Mouse (Mus musculus) heart, adult 8-10 months (tissue): ENCODE results near the gene Ncbp1. TPM values are rescaled to one million over a fixed set of nuclear protein-coding genes. Genes with fewer than 3 reads are reported as not detected.

ENCODE experiments used
- DNase-seq: peaks from one replicate; pipeline ENCODE4 v3.0.0; 2022; ENCODE audit warnings: low spot score
- total RNA-seq, 4 experiments: library from RNA; stranded (reverse); gene quantifications; 2 replicates each; pipeline ENCODE4 v1.2.4; 2022

Ncbp1 gene
- 10 to 100 TPM; 18.0 to 19.6 (median 19.1) TPM for total RNA-seq

DNA sequence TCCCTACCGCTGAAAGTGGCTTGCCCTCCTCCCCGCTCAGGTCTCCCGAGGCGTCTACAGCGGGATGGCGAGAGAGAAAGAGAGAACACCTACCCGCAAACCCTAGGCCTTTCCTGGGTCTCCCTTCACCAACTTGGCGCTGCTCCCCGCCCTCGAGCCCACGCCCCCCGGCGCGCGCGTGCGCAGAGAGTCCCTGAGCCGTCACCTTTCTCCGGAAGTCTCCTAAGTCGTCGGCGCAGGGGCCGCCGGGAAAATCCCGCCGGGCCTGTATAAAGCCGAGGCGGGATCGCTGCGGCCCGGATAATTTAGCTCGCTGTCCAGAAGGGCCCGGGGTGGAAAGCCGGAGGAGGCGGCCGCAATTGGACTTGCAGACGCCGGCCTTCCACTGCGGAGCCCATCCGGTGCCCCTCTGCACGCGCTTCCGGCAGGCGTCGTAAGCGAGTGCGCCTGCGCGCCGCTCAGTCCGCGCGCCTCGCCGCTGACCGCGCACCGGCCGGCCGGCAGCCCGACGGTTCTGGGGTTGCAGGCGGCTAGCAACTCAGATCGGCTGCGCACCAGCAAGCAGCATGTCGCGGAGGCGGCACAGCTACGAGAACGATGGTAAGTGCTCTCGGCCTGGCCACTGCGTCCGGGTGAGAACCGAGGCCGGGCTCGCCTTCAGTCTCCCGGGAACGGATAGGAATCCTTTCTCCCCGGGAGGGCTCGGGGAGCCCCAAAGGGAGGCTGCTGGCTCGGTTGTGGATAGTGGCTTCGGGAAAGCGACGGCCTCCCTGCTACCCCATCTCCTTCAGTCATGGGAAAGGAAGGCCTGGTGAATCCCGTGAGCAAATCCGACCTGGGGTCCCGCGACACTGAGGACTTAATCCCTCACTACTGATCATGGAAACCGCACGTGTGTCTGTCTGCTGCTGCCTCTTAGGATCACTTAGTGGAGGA lies at the start of gene Ncbp1, which contains the start of gene Tstd2:
Ncbp1 (plus strand) TSS at position 327 of the 936 bp plus-strand sequence.
Tstd2 (minus strand) TSS at position 408 of the 936 bp plus-strand sequence.
- peak; percentile 92 for DNase-seq

DNA sequence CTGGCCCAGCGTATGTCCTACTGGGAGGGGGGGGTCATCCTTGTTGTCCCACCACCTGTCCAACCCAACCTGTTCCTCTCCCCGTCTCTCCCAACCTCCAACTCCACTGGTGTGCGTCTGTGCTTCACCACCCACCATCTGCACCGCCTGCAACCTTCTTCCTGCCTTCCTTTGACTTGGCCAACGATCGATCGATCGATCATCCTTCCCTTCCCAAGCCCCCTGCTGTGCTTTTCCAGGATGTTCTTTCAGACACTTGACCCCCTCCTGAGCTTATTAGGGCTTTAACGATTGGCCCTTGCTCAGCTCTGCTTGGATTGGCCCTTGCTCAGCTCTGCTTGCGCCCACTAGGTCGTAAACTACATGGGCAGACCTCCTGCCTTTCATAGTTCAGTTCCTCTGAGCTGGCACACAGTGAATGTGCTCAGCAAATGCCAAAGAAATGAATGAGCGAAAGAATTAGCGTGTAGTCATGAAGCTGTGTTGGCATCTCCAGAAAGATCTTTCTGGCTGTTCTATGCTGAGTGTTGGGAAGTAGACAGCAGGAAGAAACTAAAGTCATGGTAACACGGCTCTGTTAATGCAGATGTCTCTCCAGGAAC lies 48.8 kb upstream of the Ncbp1 start:
- no peak for DNase-seq

DNA sequence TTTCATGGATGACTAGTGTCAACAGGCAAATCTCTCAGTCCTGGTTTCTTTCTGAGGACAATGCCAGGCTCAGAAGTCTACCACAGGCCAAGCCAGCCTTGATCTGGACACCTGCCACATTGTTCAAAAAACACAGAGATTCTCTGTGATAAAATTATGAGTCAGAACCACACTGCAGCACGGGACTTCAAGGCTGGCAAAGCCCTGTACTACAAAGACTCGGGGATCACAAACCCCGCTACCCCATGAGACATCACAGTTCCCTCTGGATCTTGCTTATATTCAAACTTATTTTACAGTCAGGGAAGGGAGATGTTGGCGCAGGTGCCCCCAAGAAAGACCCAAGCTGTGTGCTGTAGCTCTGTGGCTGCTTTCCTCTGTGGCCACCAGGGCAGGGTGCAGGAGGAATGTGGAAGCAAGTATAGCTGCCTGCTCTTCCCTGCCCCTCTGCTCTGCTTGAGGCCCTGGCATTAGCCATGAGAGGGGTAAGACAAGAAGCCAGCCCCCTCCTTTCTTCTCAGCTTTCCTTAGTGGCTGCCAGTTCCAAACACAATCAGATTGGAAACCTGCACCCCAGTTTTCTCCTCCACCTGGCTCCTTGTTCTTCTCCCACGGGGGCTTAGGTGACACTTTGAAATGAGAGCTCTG lies 45.9 kb upstream of the Ncbp1 start:
- no peak for DNase-seq

DNA sequence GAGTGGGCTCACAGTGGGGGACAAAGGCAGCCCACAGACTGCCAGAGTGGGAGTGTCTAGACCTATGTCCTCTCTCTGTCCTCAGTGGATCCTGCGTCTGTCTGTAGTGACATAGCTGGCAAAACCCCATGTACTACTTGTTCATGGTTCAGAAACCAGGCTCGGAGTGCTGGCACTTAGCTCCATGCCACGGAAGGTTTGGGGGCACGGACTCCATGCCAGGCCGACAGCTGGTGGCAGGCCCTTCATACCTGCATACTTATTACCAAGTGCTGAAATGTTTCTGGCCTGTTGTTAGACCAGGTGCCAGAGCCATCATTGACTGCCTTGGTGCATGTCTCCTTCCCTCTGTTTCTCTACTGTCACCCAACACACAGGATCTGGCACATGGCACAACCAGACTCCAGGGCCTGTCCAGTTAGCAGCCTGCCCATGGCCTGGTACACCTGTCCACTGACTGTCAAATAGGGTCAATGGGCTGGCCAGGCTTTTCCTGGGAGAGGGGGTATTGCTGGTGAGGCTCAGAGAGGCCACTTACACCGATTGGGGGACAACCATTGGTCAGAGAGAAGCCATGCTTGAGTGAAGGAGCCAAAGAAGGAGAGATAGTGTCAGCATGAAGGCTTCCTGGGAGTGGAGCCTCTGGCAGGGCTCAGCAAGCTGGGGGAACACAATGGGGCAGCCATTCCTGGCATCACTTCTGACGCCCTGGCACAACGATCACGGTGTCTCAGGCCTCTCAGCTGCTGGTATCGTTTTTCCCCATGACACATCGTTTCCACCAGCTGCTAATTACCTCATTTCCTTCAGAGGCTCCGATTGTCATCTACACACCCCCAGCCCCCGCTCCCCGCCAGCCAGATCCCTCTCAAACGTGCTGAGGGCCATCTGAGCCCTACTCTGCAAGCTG lies 43.2 kb upstream of the Ncbp1 start:
- DNase-seq, result no peak

DNA sequence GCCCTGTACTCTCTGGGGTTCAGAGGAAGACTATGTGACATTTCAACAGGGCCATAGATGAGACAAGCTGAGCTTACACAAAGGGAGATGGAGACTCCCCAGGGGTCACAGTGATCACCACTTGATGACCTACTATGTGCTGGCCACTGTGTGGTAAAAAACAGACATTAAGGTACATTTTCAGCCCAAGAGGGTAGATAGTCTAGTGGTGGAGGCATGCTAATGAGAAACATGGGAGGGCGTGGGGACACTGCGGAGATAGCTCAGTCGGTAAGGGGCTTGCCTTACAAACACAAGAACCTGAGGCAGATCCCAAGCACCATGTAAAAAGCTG lies 42.6 kb upstream of the Ncbp1 start:
- no peak for DNase-seq

DNA sequence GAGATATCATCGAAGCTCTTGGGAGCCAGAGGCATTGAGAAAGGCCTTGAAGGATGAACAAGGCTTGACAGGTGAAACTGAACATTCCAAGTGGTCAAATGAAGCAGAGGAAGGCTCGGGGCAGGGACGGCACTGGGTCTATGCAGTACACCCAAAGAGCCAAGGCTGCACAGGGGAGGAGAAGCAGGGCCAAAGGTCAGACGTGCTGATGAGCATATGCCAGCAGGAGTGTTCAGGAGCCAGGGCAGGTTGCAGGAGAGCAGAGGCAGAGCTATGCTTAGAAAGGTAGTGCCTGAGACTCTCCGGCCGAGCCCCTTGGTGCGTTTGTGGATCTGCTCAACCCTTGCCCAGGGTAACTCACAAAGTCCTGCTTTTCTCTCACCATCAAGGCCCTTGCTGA lies 41.9 kb upstream of the Ncbp1 start:
- DNase-seq, result no peak

DNA sequence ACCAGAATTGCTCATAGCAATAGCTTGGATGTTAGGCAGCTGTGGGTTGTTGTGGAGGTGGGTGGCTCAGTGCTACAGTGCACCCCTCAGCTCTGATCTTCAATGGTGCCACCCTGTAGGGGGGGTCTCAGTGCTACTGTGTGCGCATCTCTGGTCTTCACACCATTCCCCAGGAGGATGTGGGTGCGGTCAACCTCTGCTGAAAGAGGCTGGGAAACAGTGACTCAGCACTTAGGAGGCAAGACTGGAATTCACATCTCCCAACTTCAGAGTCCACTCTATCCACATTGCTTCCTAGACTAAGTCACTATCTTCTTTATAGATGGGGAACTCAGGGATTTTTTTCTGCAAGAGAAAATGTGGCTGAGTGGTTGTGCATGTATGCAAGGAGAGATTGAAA lies 40.8 kb upstream of the Ncbp1 start:
- DNase-seq, result no peak

DNA sequence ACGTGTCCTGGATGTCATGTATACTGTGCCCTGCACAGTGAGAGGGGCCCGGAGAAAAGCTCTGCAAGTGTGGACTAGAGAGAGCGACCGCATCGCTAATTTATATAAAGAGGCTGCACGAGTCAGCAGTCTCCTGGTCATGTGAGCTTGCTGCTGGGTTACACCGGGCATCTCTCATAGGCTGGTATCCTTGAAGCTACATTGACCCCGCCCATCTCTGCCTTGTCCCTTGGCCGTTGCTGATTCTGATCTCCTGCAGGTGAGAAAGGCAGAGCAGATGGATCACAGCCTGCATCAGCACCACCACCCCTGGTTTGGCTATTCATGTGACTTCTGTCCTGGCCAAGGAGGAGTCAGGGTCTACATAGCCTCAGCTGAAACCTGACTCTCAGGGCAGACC lies 39.3 kb upstream of the Ncbp1 start:
- DNase-seq, result no peak

DNA sequence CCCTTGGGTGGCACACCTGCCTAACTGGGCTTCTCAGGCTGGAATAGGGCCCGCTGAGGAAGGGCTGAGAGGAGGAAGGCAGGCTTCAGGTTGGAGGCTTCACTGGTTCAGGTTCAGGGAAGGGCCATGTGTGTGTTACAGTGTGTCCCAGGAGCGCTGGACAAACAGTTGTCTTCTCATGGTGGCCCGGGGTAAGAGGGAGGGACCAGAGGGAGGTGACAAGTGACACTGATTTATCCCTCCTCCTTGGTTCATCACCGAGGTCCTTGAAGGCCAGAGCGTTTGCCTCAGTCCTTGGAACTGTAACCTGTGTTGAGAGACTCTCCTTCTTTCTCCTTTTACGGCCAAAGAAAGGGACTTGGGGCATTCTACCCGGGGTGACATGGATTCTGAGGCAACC lies 37.9 kb upstream of the Ncbp1 start:
- DNase-seq, result no peak

DNA sequence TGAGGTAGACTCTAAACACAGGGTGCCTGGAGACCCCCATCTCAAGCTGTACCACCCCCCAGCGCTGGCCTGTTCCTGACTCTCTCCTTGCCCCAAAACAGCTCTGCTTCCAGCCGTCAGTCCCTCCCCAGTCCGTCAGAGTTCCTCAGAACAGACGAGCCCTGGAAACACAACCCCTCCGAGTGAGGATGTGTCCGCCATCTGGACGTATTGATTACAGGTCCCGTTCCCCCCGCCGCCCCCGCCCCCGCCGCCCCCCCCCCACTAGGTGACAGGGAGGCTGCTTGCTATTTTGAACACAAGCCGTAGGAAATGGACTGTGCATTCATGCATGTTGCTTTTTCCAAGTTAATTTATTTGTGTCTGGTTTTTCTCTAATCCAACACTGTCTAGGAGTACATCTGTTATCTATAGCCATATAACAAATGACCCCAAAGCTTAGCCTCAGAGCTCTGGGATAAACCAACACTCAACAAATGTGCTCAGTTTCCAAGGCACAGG lies 37.2 kb upstream of the Ncbp1 start:
- no peak for DNase-seq

DNA sequence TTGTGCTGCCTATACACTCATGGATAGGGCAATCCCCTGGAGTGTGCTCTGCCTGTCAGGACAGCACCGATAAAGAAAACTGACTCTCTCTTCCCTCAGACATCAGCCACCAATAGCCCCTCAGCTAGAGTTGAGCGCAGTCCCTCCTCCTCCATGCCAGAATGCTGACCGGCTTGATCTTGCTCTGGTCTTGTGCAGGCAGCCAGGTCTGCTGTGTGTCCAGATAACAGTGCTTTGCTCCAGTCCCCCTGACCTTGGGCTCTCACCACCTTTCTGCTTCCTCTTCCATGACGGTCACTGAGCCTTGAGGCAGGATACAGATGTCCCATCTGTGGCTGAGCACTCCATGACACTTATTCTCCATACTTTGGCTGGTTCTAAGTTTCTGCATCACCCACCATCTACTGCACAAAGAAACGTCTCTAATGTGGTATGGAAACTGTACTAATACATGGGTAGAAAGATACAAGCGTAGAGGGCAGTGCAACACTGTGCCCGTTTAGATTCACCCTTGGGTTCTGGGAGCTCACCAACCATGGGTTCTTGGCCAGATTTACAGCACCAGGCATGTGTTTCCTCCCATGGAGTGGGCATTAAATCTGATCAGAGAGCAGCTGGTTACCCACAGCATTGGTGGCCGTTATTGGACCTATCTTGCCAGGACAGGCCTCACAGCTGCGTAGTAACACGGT lies 36.2 kb upstream of the Ncbp1 start:
- no peak for DNase-seq

DNA sequence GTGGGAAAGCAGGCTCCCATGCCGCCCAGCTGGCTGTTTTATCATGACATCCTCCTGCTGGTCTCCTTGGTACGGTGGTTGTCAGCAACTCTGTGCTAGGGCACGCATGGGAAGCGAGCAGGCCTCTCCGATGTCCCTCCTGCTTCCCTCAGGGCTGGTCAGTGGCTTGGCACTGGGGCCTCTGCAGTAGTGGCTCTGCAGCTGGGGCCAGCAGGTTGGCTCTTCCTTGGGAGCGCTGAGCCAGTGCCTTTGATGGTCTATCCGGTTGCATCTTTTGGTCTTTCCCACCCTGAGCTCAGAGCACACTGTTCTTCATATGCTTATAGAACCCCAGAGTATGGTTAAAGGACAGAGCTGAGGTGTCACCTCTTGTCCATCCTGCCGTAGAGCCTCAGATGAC lies 28.3 kb upstream of the Ncbp1 start:
- no peak for DNase-seq

DNA sequence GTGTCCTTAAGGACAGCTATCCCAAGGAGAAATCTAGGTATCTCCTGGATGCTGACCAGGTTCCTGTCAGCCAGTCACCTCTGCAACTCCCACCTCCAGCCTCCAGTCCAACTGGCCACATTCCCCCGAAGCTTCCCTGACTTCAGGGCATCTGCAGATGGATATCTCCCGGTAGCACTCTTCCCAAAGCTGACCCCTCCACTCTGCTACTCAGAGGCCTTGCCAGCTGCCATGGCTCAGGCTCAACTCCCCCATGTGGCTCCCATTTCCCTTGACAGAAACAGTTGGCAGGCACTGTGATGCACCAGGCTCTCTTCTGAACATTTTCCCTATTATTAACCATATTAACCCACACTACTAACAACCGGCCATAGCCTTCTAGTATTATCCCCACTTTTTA lies 27.1 kb upstream of the Ncbp1 start:
- DNase-seq, result no peak

DNA sequence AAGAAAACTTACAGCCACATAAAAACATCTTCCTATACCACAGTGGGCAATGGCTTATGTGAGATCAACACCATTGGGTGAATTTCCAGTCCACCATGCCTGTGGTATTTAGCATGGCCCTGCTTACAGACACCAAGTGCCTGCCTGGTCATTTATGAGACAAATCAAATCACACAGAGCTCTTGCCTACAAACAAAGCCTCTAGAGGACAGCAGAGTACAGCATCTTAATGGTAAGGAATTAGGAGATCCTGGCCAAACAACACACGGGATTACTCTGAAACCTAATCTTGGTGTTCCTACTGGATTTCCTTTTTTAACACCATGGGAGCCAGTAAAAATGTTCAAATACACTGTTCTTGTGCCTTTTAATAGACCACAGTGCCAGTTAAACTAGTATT lies 23.1 kb upstream of the Ncbp1 start:
- DNase-seq, result no peak

DNA sequence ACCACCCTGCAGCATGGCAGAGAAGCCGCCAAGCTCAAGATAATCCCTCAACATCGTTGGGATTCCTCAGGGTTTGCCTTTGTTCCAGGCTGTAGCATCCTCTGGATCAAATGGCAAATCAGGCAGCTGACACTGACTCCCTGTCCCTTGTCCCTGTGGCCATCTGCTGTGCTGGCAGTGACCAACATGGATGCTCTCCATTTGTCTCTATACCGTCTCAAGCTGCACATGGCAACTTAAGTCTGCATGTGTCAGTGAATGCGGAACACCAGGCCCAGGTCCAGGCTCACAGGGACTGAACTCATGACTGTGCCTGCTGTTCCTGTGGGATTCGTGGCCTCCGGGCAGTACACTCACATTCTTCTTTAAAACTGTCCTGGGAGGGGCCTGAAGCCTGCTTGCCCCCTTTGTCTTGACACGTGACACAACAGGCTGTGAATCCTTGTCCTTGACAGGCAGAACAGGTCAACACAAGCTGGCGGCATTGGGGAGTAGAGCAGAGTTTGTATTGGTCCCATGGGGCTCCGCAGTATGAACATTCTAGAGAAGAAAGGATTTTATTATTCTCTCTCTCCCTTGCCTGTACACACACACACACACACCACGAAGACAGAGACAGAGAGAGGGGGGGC lies 21.8 kb upstream of the Ncbp1 start:
- no peak for DNase-seq

DNA sequence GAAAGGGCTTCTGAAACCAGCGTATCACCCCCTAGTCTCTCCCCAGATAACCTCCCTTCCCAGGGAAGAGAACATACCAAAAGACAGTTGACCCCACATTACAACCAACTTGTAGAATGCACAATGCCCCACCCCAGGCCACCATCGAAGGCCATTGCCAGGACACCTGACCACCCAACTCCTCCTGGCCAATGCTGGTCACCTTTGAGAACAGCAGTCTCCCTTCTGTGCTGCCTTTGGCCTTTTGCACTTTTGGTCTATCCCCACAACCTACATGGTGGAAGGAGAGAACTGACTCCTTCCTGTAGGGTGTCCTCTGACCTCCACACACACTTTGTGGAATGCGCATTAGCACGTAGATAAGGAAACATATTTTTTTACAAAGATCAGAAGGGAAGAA lies 20.9 kb upstream of the Ncbp1 start:
- no peak for DNase-seq

DNA sequence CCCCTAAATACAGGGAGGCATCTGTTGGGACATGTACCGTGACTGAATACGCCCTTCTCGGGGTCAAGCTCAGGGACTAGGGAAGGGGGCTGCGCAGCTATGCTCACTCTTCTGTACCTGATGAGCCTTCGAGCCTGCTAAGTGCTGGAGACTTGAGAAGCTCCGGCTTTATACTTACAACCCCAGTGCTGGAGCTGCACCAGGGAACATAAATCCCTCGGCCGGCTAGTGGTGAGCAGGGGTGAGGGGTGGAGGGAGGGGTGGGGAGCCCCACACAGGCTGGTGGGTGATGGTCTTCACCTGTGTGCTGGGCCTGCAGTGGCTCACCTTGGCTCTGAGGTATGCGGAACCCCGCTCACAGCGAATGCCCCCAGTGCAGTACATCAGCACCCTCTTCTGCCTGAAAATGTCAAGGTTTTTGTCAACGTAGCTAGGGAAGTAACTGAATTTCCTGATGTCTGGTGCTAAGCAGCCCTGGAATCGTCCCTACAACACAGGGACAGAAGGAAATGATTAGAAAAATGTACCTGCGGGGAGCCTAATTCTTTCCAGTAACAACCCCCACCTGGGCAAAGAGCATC lies 18.8 kb upstream of the Ncbp1 start:
- DNase-seq, result no peak

DNA sequence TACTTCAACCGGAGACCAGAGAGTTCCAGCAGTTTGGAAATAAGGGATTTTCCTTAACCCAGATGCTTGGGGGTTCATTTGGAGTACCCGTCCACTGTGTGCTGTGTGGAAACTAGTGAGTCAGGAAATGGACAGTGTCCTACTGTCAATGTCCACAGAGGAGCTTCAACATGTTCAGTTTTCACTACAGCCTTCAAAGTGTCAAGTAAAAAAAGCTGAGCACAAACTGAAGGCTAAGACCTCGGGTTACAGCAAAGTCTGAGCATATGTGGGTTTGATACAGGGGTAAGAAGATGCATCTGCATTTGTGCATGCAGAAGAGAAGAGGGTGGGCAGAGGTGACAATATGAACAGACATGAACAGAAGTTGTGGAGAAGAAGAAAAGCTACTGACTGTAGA lies 17.6 kb upstream of the Ncbp1 start:
- no peak for DNase-seq

DNA sequence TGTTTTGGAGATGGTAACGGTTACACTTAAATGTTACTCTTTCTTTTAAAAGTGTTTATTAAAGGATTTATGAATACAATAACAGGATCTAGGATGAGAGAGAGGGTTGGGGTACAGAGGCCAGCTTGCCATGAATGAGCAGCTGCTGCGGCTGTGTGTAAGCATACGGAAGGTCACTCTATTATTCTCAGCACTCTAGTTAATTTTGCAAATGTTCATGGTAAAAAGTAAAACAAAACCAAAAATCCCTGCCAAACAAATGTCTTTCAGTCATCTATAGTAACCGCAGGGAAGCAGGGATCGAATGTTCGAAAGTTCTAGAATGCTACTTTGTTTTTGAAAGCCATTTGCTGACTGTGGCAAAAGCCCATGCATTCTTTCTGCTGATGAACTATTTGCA lies 15.1 kb upstream of the Ncbp1 start:
- no peak for DNase-seq

DNA sequence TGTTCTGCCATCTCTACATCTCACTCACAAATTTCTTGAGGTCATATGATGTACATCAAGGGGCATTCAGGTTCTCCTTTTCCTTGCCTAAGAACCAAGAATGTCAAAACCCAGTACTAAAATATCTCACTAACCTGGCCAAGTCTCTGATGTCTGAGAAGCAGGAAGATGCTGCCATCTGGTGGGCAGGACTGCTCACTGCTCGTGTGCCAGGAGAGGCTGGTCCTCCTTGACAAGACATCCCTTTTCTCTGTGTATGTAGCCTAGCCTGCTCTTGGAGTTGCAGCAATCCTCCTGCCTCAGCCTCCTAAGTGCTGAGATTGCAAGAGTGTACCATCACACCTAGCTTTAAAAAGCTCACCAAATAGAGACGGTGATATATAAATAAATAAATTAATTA lies 11.9 kb upstream of the Ncbp1 start:
- peak; percentile 65 for DNase-seq
